Mouse (Mus musculus): ENCODE measurements at regions not wholly inside any gene's neighbourhood (a gene's known extent, or its start where the extent isn't known, plus 50 kb on each side); places are given as distances from the start of the nearest gene placed in this dataset.

- no peak for TF ChIP-seq POLR2A (IDR thresholded peaks at IDR 0.05; ENCODE audit: low read depth, low read length)
- TF ChIP-seq MYC (IDR thresholded peaks at IDR 0.05; ENCODE audit: low read depth, low read length) = no peak
- no peak for TF ChIP-seq KAT2A (IDR thresholded peaks at IDR 0.05; ENCODE audit: insufficient replicate concordance, low read length)
- TF ChIP-seq IRF4 (IDR thresholded peaks at IDR 0.05; ENCODE audit: low read depth, low read length) = no peak
- no peak for TF ChIP-seq CTCF (conservative IDR thresholded peaks at IDR 0.05 in 1 of 2, IDR thresholded peaks at IDR 0.05 in 1 of 2; ENCODE audit: low read depth in 2 of 2, low read length in 2 of 2)
- no peak for TF ChIP-seq SMC3 (IDR thresholded peaks at IDR 0.05; ENCODE audit: low read depth, low read length)
- TF ChIP-seq MAX (IDR thresholded peaks at IDR 0.05; ENCODE audit: low read length) = no peak
- TF ChIP-seq HCFC1 (IDR thresholded peaks at IDR 0.05; ENCODE audit: low read depth, low read length) = no peak
- no peak for TF ChIP-seq E2F4 (IDR thresholded peaks at IDR 0.05; ENCODE audit: insufficient replicate concordance, low read depth, low read length)
- no peak for TF ChIP-seq ZMIZ1 (IDR thresholded peaks at IDR 0.05; ENCODE audit: low read depth, low read length)
- TF ChIP-seq CHD1 (IDR thresholded peaks at IDR 0.05; ENCODE audit: low read depth, low read length) = no peak
Measured at GRCm38 (mm10) chr10:53208466-53208865, 129.0 kb upstream of the Pln start.
